Mouse (Mus musculus): ENCODE measurements around the gene Uqcrq. TPM values are rescaled to one million over a fixed set of nuclear protein-coding genes. Genes with fewer than 3 reads are reported as not detected.

The Uqcrq gene
- polyA plus RNA-seq, 1 experiment from 2014 or later: 1,424 TPM

GRCm38 (mm10) chr11:53393856-53394255 lies 36.8 kb downstream of the Uqcrq start:
- no peak overlapping the region for H3K9ac ChIP-seq (ENCODE audit: low read length)
- no peak overlapping the region for H3K4me3 ChIP-seq (ENCODE audit: control insufficient read depth in 1 of 2, insufficient read depth in 1 of 2, low read depth in 1 of 2, low read length in 2 of 2)
- no peak for ATAC-seq (ENCODE audit: insufficient number of reproducible peaks, insufficient read depth, low FRiP score, low read depth)
- no peak overlapping the region for H3K4me2 ChIP-seq (ENCODE audit: low read length)
- no peaks in the 10 kb centered on the region for H3K9me3 ChIP-seq (ENCODE audit: control insufficient read depth, low read length)
- H3K36me3 ChIP-seq (ENCODE audit: control insufficient read depth, insufficient read depth, low read length): peaks cover 76% of the 10 kb centered on the region
- H3K4me1 ChIP-seq (ENCODE audit: control insufficient read depth in 2 of 2, insufficient read depth in 2 of 2, low read length in 2 of 2): no peaks in the 10 kb centered on the region
- H3K27me3 ChIP-seq (ENCODE audit: control insufficient read depth, insufficient read depth, low read length): no peaks in the 10 kb centered on the region
- 90% methylated on average over 1 of the region's 1 CpGs for WGBS
- no peak overlapping the region for H3K27ac ChIP-seq (replicated peaks in 1 of 2; ENCODE audit: control insufficient read depth in 1 of 2, insufficient read depth in 1 of 2, low read depth in 2 of 2, low read length in 2 of 2)

- Histone ChIP-seq H3K36me3 (ENCODE audit: control insufficient read depth, insufficient read depth, low read length) (peaks cover 47% of the 10 kb centered on the region), H3K27ac (replicated peaks in 1 of 2; ENCODE audit: control insufficient read depth in 1 of 2, insufficient read depth in 1 of 2, low read depth in 2 of 2, low read length in 2 of 2) (no peak overlapping the region), H3K27me3 (ENCODE audit: control insufficient read depth, insufficient read depth, low read length) (no peaks in the 10 kb centered on the region), H3K9ac (ENCODE audit: low read length) (no peak overlapping the region), H3K9me3 (ENCODE audit: control insufficient read depth, low read length) (no peaks in the 10 kb centered on the region), H3K4me1 (ENCODE audit: control insufficient read depth in 2 of 2, insufficient read depth in 2 of 2, low read length in 2 of 2) (no peaks in the 10 kb centered on the region), H3K4me3 (ENCODE audit: control insufficient read depth in 1 of 2, insufficient read depth in 1 of 2, low read depth in 1 of 2, low read length in 2 of 2) (no peak overlapping the region), H3K4me2 (ENCODE audit: low read length) (no peak overlapping the region)
- WGBS: 98% methylated on average over 2 of the region's 2 CpGs
- ATAC-seq (ENCODE audit: insufficient number of reproducible peaks, insufficient read depth, low FRiP score, low read depth): no peak
These were observed 46.7 kb downstream of the Uqcrq start for GRCm38 (mm10) chr11:53383758-53384428.

GRCm38 (mm10) chr11:53378918-53379317 lies 51.7 kb downstream of the Uqcrq start:
- H3K27ac ChIP-seq (replicated peaks in 1 of 2; ENCODE audit: control insufficient read depth in 1 of 2, insufficient read depth in 1 of 2, low read depth in 2 of 2, low read length in 2 of 2): no peak overlapping the region
- no peak overlapping the region for H3K4me3 ChIP-seq (ENCODE audit: control insufficient read depth in 1 of 2, insufficient read depth in 1 of 2, low read depth in 1 of 2, low read length in 2 of 2)
- peaks cover 62% of the 10 kb centered on the region for H3K36me3 ChIP-seq (ENCODE audit: control insufficient read depth, insufficient read depth, low read length)
- H3K9ac ChIP-seq (ENCODE audit: low read length): no peak overlapping the region
- no peaks in the 10 kb centered on the region for H3K9me3 ChIP-seq (ENCODE audit: control insufficient read depth, low read length)
- no peaks in the 10 kb centered on the region for H3K27me3 ChIP-seq (ENCODE audit: control insufficient read depth, insufficient read depth, low read length)
- ATAC-seq (ENCODE audit: insufficient number of reproducible peaks, insufficient read depth, low FRiP score, low read depth): no peak
- WGBS: 87% methylated on average over 1 of the region's 1 CpGs
- H3K4me2 ChIP-seq (ENCODE audit: low read length): no peak overlapping the region
- H3K4me1 ChIP-seq (ENCODE audit: control insufficient read depth in 2 of 2, insufficient read depth in 2 of 2, low read length in 2 of 2): no peaks in the 10 kb centered on the region

Small RNAs within 50 kb of the gene (microRNA-seq; reads per million reads assigned to microRNA genes)
- gene Mir6920: not detected

Other genes starting within 250 kb of the Uqcrq start
- gene Hspa4, start 130.4 kb downstream of the Uqcrq start, polyA plus RNA-seq (2014; fragmentation: Nextera tagmentation; extraction: Ambion mirVana): 66.8 and 74.0 TPM in 2 replicates
- gene Zcchc10, start 106.2 kb downstream of the Uqcrq start, polyA plus RNA-seq (2014; fragmentation: Nextera tagmentation; extraction: Ambion mirVana): 15.8 and 17.5 TPM in 2 replicates
- 56.2 and 72.9 TPM in 2 replicates for gene Aff4, start 80.0 kb downstream of the Uqcrq start, polyA plus RNA-seq (2014; fragmentation: Nextera tagmentation; extraction: Ambion mirVana)
- gene Leap2, start 7.7 kb downstream of the Uqcrq start, polyA plus RNA-seq (2014; fragmentation: Nextera tagmentation; extraction: Ambion mirVana): not detected in 2 replicates
- 1.4 and 1.7 TPM in 2 replicates for gene Gdf9, start 192 bp upstream of the Uqcrq start, polyA plus RNA-seq (2014; fragmentation: Nextera tagmentation; extraction: Ambion mirVana)
- gene Gm10447, start 26.3 kb upstream of the Uqcrq start, polyA plus RNA-seq (2014; fragmentation: Nextera tagmentation; extraction: Ambion mirVana): 0.16 TPM in 1 of 2 replicates, not detected in the other
- gene Shroom1, start 26.4 kb upstream of the Uqcrq start, polyA plus RNA-seq (2014; fragmentation: Nextera tagmentation; extraction: Ambion mirVana): 2.3 and 2.5 TPM in 2 replicates
- gene Gm9837, start 39.6 kb upstream of the Uqcrq start, polyA plus RNA-seq (2014; fragmentation: Nextera tagmentation; extraction: Ambion mirVana): not detected in 2 replicates
- not detected in 2 replicates for gene Gm9945, start 49.3 kb upstream of the Uqcrq start, polyA plus RNA-seq (2014; fragmentation: Nextera tagmentation; extraction: Ambion mirVana)
- 0.18 and 0.26 TPM in 2 replicates for gene Sowaha, start 49.4 kb upstream of the Uqcrq start, polyA plus RNA-seq (2014; fragmentation: Nextera tagmentation; extraction: Ambion mirVana)
- 17.4 and 18.8 TPM in 2 replicates for gene Sept8, start 88.4 kb upstream of the Uqcrq start, polyA plus RNA-seq (2014; fragmentation: Nextera tagmentation; extraction: Ambion mirVana)
- gene Kif3a, start 136.5 kb upstream of the Uqcrq start, polyA plus RNA-seq (2014; fragmentation: Nextera tagmentation; extraction: Ambion mirVana): 38.0 and 38.3 TPM in 2 replicates
- 0.53 and 1.5 TPM in 2 replicates for gene Il4, start 187.8 kb upstream of the Uqcrq start, polyA plus RNA-seq (2014; fragmentation: Nextera tagmentation; extraction: Ambion mirVana)
- gene Il13, start 203.9 kb upstream of the Uqcrq start, polyA plus RNA-seq (2014; fragmentation: Nextera tagmentation; extraction: Ambion mirVana): not detected in 2 replicates